Comparison of ENCODE assay signal across 9 mouse cellular contexts in genomic region chr10:80339941-80340750, GRCm38 (mm10). TPM values are rescaled to one million over a fixed set of nuclear protein-coding genes. Genes with fewer than 3 reads are reported as not detected.
DNase-seq lines count a peak whose midpoint lies in the region; ATAC-seq lines count a peak whose summit lies in the region.
"Had no signal": no experiment of that assay in that cellular context is flagged by ENCODE, and none has a peak within 500 bp of the region (broad histone marks: within the 10 kb centered on the region; RNA-seq: fewer than 3 reads in every experiment).

No protein-coding gene starts in this region.

- peaks cover 50% of the 10 kb centered on the region for H3K27me3 ChIP-seq in forebrain, embryonic 16.5 days (replicated peaks; ENCODE audit: control insufficient read depth, insufficient read depth, low read length)
- peaks cover 51% of the 10 kb centered on the region for H3K27me3 ChIP-seq in hindbrain, embryonic 11.5 days (ENCODE audit: control insufficient read depth, insufficient read depth, low read length)

- 0 out of 2 replicates have a peak overlapping the region, but pooled peaks have one; percentile 21 for H3K4me2 ChIP-seq in forebrain, embryonic 16.5 days (ENCODE audit: low read length)
- H3K4me2 ChIP-seq in hindbrain, embryonic 11.5 days (replicated peaks; ENCODE audit: low read depth, low read length) = no peak overlapping the region

- H3K4me3 ChIP-seq in forebrain, embryonic 16.5 days (replicated peaks; ENCODE audit: low read length) = no peak overlapping the region
- no peak overlapping the region for H3K4me3 ChIP-seq in hindbrain, embryonic 11.5 days (ENCODE audit: low read depth, low read length)

- DNase-seq in MEL-GATA-1-ER (ENCODE audit: extremely low read depth, low read depth) = peak; percentile 71
- DNase-seq in cerebellum, adult 11-12 months = peak; percentile 81
- peak; percentile 93 for DNase-seq in hindbrain, embryonic 11.5 days (ENCODE audit: low spot score)
- DNase-seq in layer of hippocampus, postnatal 10 days (ENCODE audit: low spot score in 2 of 2) = peak; percentile 92 to 93
- DNase-seq in lung, postnatal 36 days = peak; percentile 93
- peak; percentile 90 to 91 for DNase-seq in right cerebral cortex, adult 2 months (ENCODE audit: low spot score in 2 of 2)
- peak; percentile 64 for DNase-seq in urinary bladder, postnatal 10 days (ENCODE audit: low spot score)

- WGBS in forebrain, embryonic 16.5 days = 22% methylated on average over 19 of the region's 19 CpGs
- WGBS in hindbrain, embryonic 11.5 days = 23% methylated on average over 19 of the region's 19 CpGs

- H3K9ac ChIP-seq in forebrain, embryonic 16.5 days (replicated peaks; ENCODE audit: low read depth, low read length) = no peak overlapping the region
- H3K9ac ChIP-seq in hindbrain, embryonic 11.5 days (ENCODE audit: low read depth, low read length) = no peak overlapping the region

- no peaks in the 10 kb centered on the region for H3K36me3 ChIP-seq in forebrain, embryonic 16.5 days (ENCODE audit: control insufficient read depth, insufficient read depth)
- H3K36me3 ChIP-seq in hindbrain, embryonic 11.5 days (ENCODE audit: control insufficient read depth, insufficient read depth, low read length) = no peaks in the 10 kb centered on the region

- H3K4me1 ChIP-seq in forebrain, embryonic 16.5 days (replicated peaks; ENCODE audit: control insufficient read depth, insufficient read depth, low read length) = peaks cover 21% of the 10 kb centered on the region
- H3K4me1 ChIP-seq in hindbrain, embryonic 11.5 days (replicated peaks; ENCODE audit: control insufficient read depth, insufficient read depth, low read length) = peaks cover 17% of the 10 kb centered on the region

- H3K27ac ChIP-seq in forebrain, embryonic 16.5 days (ENCODE audit: low read length) = no peak overlapping the region
- H3K27ac ChIP-seq in hindbrain, embryonic 11.5 days (ENCODE audit: low read depth, low read length) = no peak overlapping the region
- H3K27ac ChIP-seq: macrophage had no signal

- no peaks in the 10 kb centered on the region for H3K9me3 ChIP-seq in forebrain, embryonic 16.5 days (ENCODE audit: control insufficient read depth, low read length)
- no peaks in the 10 kb centered on the region for H3K9me3 ChIP-seq in hindbrain, embryonic 11.5 days (ENCODE audit: control insufficient read depth, low read length)

- peak; percentile 18; the same call in 1 of the 2 replicates for ATAC-seq in forebrain, embryonic 16.5 days
- ATAC-seq in hindbrain, embryonic 11.5 days (ENCODE audit: low FRiP score) = peak; percentile 27; the same call in 1 of the 2 replicates

RNA-seq across cellular contexts. Expression of gene Adamtsl5, which starts 8.1 kb away (rescaled TPM):
- polyA plus RNA-seq in forebrain, embryonic 16.5 days (2015; fragmentation: Nextera tagmentation; extraction: Ambion mirVana) = 0.51 and 0.66 TPM in 2 replicates
- 0.54 and 0.70 TPM in 2 replicates for polyA plus RNA-seq in hindbrain, embryonic 11.5 days (2014; fragmentation: Nextera tagmentation; extraction: Ambion mirVana)
- total RNA-seq in layer of hippocampus, postnatal 10 days (2021) = 1 to 10 TPM in 1 of 2 experiments, under 1 TPM in 1; 0.75 to 1.2 TPM

RNA-seq across cellular contexts. Expression of gene Reep6, which starts 10.4 kb away (rescaled TPM):
- 2.2 and 3.2 TPM in 2 replicates for polyA plus RNA-seq in forebrain, embryonic 16.5 days (2015; fragmentation: Nextera tagmentation; extraction: Ambion mirVana)
- 3.7 and 3.8 TPM in 2 replicates for polyA plus RNA-seq in hindbrain, embryonic 11.5 days (2014; fragmentation: Nextera tagmentation; extraction: Ambion mirVana)
- 10 to 100 TPM; 10.3 to 11.6 TPM for total RNA-seq in layer of hippocampus, postnatal 10 days (2021)

RNA-seq across cellular contexts. Expression of gene Pcsk4, which starts 10.8 kb away (rescaled TPM):
- polyA plus RNA-seq in forebrain, embryonic 16.5 days (2015; fragmentation: Nextera tagmentation; extraction: Ambion mirVana) = 3.1 and 3.9 TPM in 2 replicates
- 1.1 and 1.8 TPM in 2 replicates for polyA plus RNA-seq in hindbrain, embryonic 11.5 days (2014; fragmentation: Nextera tagmentation; extraction: Ambion mirVana)
- total RNA-seq in layer of hippocampus, postnatal 10 days (2021) = 1 to 10 TPM; 7.1 to 8.0 TPM

RNA-seq across cellular contexts. Expression of gene Plk5, which starts 16.1 kb away (rescaled TPM):
- polyA plus RNA-seq in forebrain, embryonic 16.5 days (2015; fragmentation: Nextera tagmentation; extraction: Ambion mirVana) = 2.2 and 4.5 TPM in 2 replicates
- polyA plus RNA-seq in hindbrain, embryonic 11.5 days (2014; fragmentation: Nextera tagmentation; extraction: Ambion mirVana) = 0.11 and 0.14 TPM in 2 replicates
- 1 to 10 TPM; 1.7 to 3.8 TPM for total RNA-seq in layer of hippocampus, postnatal 10 days (2021)
- polyA plus RNA-seq: macrophage had no signal

RNA-seq across cellular contexts. Expression of gene 2310011J03Rik, which starts 19.8 kb away (rescaled TPM):
- 32.5 and 34.2 TPM in 2 replicates for polyA plus RNA-seq in forebrain, embryonic 16.5 days (2015; fragmentation: Nextera tagmentation; extraction: Ambion mirVana)
- 32.9 and 34.9 TPM in 2 replicates for polyA plus RNA-seq in hindbrain, embryonic 11.5 days (2014; fragmentation: Nextera tagmentation; extraction: Ambion mirVana)
- total RNA-seq in layer of hippocampus, postnatal 10 days (2021) = 10 to 100 TPM; 19.7 to 22.2 TPM
